Mouse (Mus musculus) forebrain, embryonic 13.5 days (tissue): Measurements from ENCODE around the gene Hoxd3. TPM values are rescaled to one million over a fixed set of nuclear protein-coding genes. Genes with fewer than 3 reads are reported as not detected.

Source experiments
- ATAC-seq: fragments of 200-750 bp; cut with Nextera tagmentation; 2 replicates; pipeline ENCODE4 v1.8.0; 2017
- H3K27ac ChIP-seq: fragments of 300-500 bp; sonication (generic); 2 replicates; pipeline ENCODE4 v1.5.1; 2015; ENCODE audit warnings: inconsistent platforms, mild to moderate bottlenecking, moderate library complexity
- H3K27me3 ChIP-seq: fragments of 300-500 bp; sonication (generic); 2 replicates; pipeline ENCODE4 v1.6.1; 2015; ENCODE audit warnings: mild to moderate bottlenecking, inconsistent platforms
- H3K36me3 ChIP-seq: fragments of 300-500 bp; sonication (generic); 2 replicates; pipeline ENCODE4 v1.6.1; 2015; ENCODE audit warnings: mild to moderate bottlenecking, inconsistent platforms; ENCODE audit not compliant: poor library complexity, severe bottlenecking
- H3K4me1 ChIP-seq: fragments of 300-500 bp; sonication (generic); 2 replicates; pipeline ENCODE4 v1.6.1; 2015; ENCODE audit warnings: inconsistent platforms
- H3K4me2 ChIP-seq: fragments of 300-500 bp; sonication (generic); 2 replicates; pipeline ENCODE4 v1.6.1; 2015; ENCODE audit warnings: inconsistent platforms, mild to moderate bottlenecking, moderate library complexity
- H3K4me3 ChIP-seq: fragments of 300-500 bp; sonication (generic); 2 replicates; pipeline ENCODE4 v1.5.1; 2015; ENCODE audit warnings: mild to moderate bottlenecking, inconsistent platforms
- H3K9ac ChIP-seq: fragments of 300-500 bp; sonication (generic); 2 replicates; pipeline ENCODE4 v1.6.1; 2015; ENCODE audit warnings: mild to moderate bottlenecking, inconsistent platforms
- H3K9me3 ChIP-seq: fragments of 300-500 bp; sonication (generic); replicated peaks from 2 replicates; pipeline ENCODE4 v1.6.1; 2016; ENCODE audit warnings: inconsistent platforms
- WGBS: fragments of 180-500 bp; shearing (Covaris S2); methylation state at CpG from one replicate; pipeline ENCODE4 v1.1.7; 2015; 5-methylcytosine and 5-hydroxymethylcytosine counted together
- polyA plus RNA-seq: library from polyadenylated mRNA; unstranded; fragments of >200 nt; fragmentation: Nextera tagmentation; extraction: Ambion mirVana; gene quantifications from 2 replicates; pipeline ENCODE4 v1.2.1, GENCODE M21; 2015

Hoxd3 gene
- polyA plus RNA-seq, 1 experiment from 2014 or later: not detected

GRCm38 (mm10) chr2:74690338-74690716, 21.4 kb upstream of the Hoxd3 start:
- H3K4me1 ChIP-seq: 0 out of 2 replicates have a peak, but pooled peaks cover 3% of the 10 kb centered on the region
- H3K27ac ChIP-seq: no peak overlapping the region
- no peaks in the 10 kb centered on the region for H3K9me3 ChIP-seq
- H3K36me3 ChIP-seq: no peaks in the 10 kb centered on the region
- no peak overlapping the region for H3K9ac ChIP-seq
- peaks cover 97% of the 10 kb centered on the region for H3K27me3 ChIP-seq
- ATAC-seq: no peak
- no peak overlapping the region for H3K4me2 ChIP-seq
- WGBS: 9% methylated on average over 8 of the region's 8 CpGs
- H3K4me3 ChIP-seq: no peak overlapping the region

DNA sequence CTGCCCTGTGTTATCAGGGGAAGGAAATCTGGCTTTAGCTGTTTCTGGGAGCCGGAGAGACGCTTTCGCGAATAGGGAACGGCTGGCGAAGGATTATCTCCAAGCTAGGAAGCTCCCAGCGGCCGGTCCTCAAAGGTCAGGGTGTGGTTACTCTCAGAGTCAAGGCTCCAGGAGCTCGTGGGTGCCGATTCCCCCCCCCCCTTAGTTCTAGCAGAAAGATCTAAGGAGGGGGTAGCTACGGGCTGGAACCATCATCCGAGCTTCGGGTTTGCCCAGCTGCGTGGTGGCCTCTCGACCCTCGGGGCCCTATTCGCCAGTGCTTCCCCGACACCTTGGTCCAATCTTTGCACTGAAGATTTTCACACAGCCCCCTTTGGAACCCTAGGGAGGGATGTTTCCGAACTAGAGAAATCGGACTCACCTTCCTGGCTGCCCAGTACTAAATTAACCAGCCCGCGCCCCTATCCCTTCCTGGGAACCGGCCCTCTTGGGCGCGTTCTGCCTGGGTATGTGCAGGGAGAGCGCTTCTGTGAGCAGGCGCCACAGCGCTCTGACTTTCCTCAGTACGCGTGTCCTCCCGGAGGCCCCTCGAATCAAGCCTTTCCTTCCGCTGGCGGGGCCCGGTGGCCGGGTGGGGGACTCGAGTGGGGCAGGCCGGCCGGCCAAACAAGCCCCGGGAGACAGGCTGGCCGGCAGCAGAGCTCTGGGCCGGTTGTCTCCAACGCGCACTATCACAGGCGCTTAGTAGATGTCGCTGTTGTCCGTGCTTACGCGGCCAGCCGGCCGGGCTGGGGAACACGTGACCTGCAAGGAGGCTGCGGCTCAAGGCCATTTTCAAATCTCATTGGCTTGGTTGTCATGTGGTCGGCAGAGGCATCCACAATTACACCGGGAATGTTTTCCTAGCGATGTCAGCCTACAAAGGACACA, 20.4 kb upstream of the Hoxd3 start, which contains the start of gene Hoxd10:
TSS of gene Hoxd10 (plus strand) at position 903 of the 930 bp plus-strand sequence.
- peak within 1 kb of the TSS; percentile 25; the same call in 1 of the 2 replicates for H3K4me2 ChIP-seq
- H3K27ac ChIP-seq: no peak within 1 kb of the TSS
- 2% methylated on average over 56 of the region's 56 CpGs for WGBS
- H3K36me3 ChIP-seq: no peaks in the 10 kb centered on the region
- H3K4me1 ChIP-seq: 0 out of 2 replicates have a peak, but pooled peaks cover 3% of the 10 kb centered on the region
- H3K9me3 ChIP-seq: no peaks in the 10 kb centered on the region
- H3K4me3 ChIP-seq: 0 out of 2 replicates have a peak within 1 kb of the TSS, but pooled peaks have one; percentile 13
- no peak within 1 kb of the TSS for H3K9ac ChIP-seq
- ATAC-seq: peak; percentile 50
- H3K27me3 ChIP-seq: peaks cover 98% of the 10 kb centered on the region

DNA sequence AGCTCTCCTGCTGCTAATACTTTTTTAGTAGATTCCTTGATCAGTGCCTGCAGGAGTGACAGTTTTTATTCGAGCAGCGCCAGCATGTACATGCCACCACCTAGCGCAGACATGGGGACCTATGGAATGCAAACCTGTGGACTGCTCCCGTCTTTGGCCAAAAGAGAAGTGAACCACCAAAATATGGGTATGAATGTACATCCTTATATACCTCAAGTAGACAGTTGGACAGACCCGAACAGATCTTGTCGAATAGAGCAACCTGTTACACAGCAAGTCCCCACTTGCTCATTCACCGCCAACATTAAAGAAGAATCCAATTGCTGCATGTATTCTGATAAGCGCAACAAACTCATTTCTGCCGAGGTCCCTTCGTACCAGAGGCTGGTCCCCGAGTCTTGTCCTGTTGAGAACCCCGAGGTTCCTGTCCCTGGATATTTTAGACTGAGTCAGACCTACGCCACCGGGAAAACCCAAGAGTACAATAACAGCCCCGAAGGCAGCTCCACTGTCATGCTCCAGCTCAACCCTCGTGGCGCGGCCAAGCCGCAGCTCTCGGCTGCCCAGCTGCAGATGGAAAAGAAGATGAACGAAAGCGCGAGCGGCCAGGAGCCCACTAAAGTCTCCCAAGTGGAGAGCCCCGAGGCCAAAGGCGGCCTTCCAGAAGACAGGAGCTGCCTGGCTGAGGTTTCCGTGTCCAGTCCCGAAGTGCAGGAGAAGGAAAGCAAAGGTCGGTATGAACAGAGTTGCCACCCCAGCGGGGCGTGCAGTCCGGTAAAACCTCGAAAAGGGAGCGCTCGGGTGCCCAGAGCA, 19.5 kb upstream of the Hoxd3 start:
- Histone ChIP-seq H3K9ac (no peak overlapping the region), H3K4me3 (no peak overlapping the region), H3K36me3 (no peaks in the 10 kb centered on the region), H3K27me3 (peaks cover 98% of the 10 kb centered on the region), H3K9me3 (no peaks in the 10 kb centered on the region), H3K4me2 (no peak overlapping the region), H3K27ac (no peak overlapping the region), H3K4me1 (0 out of 2 replicates have a peak, but pooled peaks cover 3% of the 10 kb centered on the region)
- 4% methylated on average over 35 of the region's 35 CpGs for WGBS
- no peak for ATAC-seq

GRCm38 (mm10) chr2:74692808-74693431, 18.8 kb upstream of the Hoxd3 start:
- under 1% methylated on average over 20 of the region's 20 CpGs for WGBS
- no peak for ATAC-seq

DNA sequence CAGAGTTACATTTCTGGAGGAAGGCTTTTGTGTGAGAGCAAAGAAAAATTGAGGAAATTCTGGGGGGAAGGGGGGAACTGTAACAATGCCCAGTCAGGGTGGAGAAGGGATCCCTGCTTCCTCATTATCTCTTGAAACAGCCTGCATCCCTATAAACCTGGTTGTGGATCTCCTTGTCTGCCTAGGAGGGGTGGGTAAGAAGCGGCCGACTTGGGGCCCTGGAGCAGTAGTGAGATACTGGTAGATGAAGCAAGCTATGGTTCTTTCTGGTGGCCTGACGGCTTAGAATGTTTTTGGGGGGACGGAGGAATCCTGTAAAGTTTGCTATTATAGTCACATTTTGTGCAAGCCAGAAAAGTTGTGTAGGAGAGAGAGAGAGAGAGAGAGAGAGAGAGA, 18.3 kb upstream of the Hoxd3 start:
- Histone ChIP-seq H3K36me3 (no peaks in the 10 kb centered on the region), H3K4me2 (no peak overlapping the region), H3K27ac (no peak overlapping the region), H3K4me3 (no peak overlapping the region), H3K9me3 (no peaks in the 10 kb centered on the region), H3K4me1 (peaks cover 14% of the 10 kb centered on the region), H3K27me3 (peaks cover 98% of the 10 kb centered on the region), H3K9ac (no peak overlapping the region)
- ATAC-seq: no peak
- WGBS: 5% methylated on average over 4 of the region's 4 CpGs

More at GRCm38 (mm10) chr2:74692808-74693431, 18.8 kb upstream of the Hoxd3 start:
- no peaks in the 10 kb centered on the region for H3K36me3 ChIP-seq
- no peak overlapping the region for H3K4me2 ChIP-seq
- no peaks in the 10 kb centered on the region for H3K9me3 ChIP-seq
- H3K9ac ChIP-seq: no peak overlapping the region
- H3K27me3 ChIP-seq: peaks cover 98% of the 10 kb centered on the region
- no peak overlapping the region for H3K4me3 ChIP-seq
- peaks cover 9% of the 10 kb centered on the region for H3K4me1 ChIP-seq
- no peak overlapping the region for H3K27ac ChIP-seq

- no peak for ATAC-seq
- WGBS: under 1% methylated on average over 16 of the region's 16 CpGs
Measured at GRCm38 (mm10) chr2:74694066-74694465, 17.7 kb upstream of the Hoxd3 start.

DNA sequence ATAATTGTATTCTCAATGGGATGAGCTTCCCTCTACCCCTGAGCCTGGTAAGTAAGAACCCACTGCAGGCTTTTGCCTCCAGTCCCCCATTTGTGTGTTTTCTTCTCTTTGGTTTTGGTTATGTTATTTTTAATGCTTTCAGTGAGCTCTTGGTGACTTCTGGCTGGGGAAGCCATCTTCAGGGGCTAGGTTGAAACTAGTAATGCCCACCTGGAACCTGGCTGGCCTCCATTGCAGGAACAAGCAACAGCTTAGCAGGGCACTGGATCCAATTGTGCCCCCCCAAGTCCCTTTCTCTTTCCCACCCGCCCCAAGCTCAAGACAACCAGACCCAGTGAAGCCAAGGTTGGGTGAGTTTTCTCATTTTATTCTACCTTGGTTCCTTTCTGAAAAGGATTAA, 16.3 kb upstream of the Hoxd3 start:
- no peak for ATAC-seq
- Histone ChIP-seq H3K4me2 (no peak overlapping the region), H3K27ac (no peak overlapping the region), H3K4me1 (peaks cover 15% of the 10 kb centered on the region), H3K27me3 (peaks cover 99% of the 10 kb centered on the region), H3K9ac (no peak overlapping the region), H3K4me3 (no peak overlapping the region), H3K9me3 (no peaks in the 10 kb centered on the region), H3K36me3 (no peaks in the 10 kb centered on the region)
- 5% methylated on average over 1 of the region's 1 CpGs for WGBS

More at GRCm38 (mm10) chr2:74694066-74694465, 17.7 kb upstream of the Hoxd3 start:
- Histone ChIP-seq H3K36me3 (no peaks in the 10 kb centered on the region), H3K4me2 (no peak overlapping the region), H3K27me3 (peaks cover 98% of the 10 kb centered on the region), H3K9ac (no peak overlapping the region), H3K4me1 (peaks cover 15% of the 10 kb centered on the region), H3K9me3 (no peaks in the 10 kb centered on the region), H3K27ac (no peak overlapping the region), H3K4me3 (no peak overlapping the region)

DNA sequence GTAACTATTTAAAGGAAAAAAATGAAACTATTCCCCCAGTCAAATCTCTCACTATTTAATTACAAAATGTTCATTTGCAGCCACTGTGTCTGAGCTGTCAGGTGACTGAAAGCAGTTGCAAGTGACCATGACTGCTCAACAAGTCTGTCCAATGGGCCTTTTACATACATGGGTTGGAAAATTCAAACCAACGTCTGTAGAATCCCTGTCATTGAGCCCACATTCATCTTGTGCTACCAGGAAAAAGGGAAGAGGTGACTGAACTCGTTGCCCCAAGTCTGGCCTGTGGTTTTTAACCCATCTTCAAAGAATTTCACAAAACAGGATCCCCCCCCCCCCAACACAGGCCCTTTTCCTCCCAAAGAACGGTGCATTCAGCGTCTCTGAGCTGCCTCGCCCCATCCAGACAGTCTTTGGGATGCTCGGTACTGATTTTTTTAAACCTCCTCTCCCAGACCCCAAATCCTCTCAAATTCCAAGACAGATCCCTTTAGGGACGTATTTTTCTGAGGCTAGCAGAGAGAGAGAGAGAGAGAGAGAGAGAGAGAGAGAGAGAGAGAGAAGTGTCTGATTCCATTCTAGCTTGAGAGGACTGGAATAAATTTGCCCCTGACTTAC, 15.8 kb upstream of the Hoxd3 start:
- peaks cover 100% of the 10 kb centered on the region for H3K27me3 ChIP-seq
- 4% methylated on average over 7 of the region's 7 CpGs for WGBS
- H3K4me2 ChIP-seq: no peak overlapping the region

GRCm38 (mm10) chr2:74696442-74697335, 15.0 kb upstream of the Hoxd3 start:
- ATAC-seq: no peak
- H3K4me3 ChIP-seq: no peak overlapping the region
- H3K4me2 ChIP-seq: no peak overlapping the region
- H3K9me3 ChIP-seq: no peaks in the 10 kb centered on the region
- peaks cover 12% of the 10 kb centered on the region for H3K4me1 ChIP-seq
- no peaks in the 10 kb centered on the region for H3K36me3 ChIP-seq
- H3K27me3 ChIP-seq: peaks cover 100% of the 10 kb centered on the region
- WGBS: 2% methylated on average over 34 of the region's 34 CpGs
- no peak overlapping the region for H3K9ac ChIP-seq
- no peak overlapping the region for H3K27ac ChIP-seq

More for the DNA sequence above, 15.8 kb upstream of the Hoxd3 start:
- no peak for ATAC-seq
- H3K4me1 ChIP-seq: peaks cover 15% of the 10 kb centered on the region
- H3K9ac ChIP-seq: no peak overlapping the region
- no peak overlapping the region for H3K4me3 ChIP-seq
- H3K9me3 ChIP-seq: no peaks in the 10 kb centered on the region
- no peaks in the 10 kb centered on the region for H3K36me3 ChIP-seq
- H3K27ac ChIP-seq: no peak overlapping the region

DNA sequence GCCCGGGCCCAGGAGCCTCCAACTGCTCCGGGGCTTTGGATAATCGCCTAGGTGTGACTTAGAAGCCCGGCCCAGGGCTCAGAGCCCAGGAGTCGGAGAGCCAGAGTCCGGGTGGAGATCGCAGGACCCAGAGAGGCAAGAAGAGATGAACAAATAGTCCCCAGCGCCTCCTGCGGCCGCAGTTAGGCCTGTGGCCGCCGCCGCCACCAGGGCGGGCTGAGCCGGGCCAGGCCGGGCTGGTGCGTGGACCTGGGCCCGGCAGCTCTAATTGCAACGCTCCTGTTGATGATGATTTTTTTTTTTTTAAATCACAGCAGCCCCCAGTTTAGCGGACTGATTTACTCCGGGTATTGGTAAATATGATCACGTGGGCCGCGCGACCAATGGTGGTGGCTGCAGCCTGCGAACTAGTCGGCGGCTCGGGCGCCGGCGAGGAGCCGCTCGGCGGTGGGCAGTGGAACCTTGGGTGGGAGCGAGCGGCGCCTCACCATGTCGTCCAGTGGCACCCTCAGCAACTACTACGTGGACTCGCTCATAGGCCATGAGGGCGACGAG, 14.1 kb upstream of the Hoxd3 start, which contains the start of gene Hoxd9:
TSS of gene Hoxd9 (plus strand) at position 161 of the 555 bp plus-strand sequence.
- H3K27ac ChIP-seq: no peak within 1 kb of the TSS
- H3K4me3 ChIP-seq: peak within 1 kb of the TSS; percentile 33
- no peaks in the 10 kb centered on the region for H3K9me3 ChIP-seq
- ATAC-seq: peak; percentile 70
- no peak within 1 kb of the TSS for H3K9ac ChIP-seq
- H3K36me3 ChIP-seq: no peaks in the 10 kb centered on the region
- H3K27me3 ChIP-seq: peaks cover 99% of the 10 kb centered on the region
- WGBS: under 1% methylated on average over 43 of the region's 43 CpGs
- H3K4me2 ChIP-seq: peak within 1 kb of the TSS; percentile 56
- H3K4me1 ChIP-seq: peaks cover 12% of the 10 kb centered on the region
